In the genomic region with DNA sequence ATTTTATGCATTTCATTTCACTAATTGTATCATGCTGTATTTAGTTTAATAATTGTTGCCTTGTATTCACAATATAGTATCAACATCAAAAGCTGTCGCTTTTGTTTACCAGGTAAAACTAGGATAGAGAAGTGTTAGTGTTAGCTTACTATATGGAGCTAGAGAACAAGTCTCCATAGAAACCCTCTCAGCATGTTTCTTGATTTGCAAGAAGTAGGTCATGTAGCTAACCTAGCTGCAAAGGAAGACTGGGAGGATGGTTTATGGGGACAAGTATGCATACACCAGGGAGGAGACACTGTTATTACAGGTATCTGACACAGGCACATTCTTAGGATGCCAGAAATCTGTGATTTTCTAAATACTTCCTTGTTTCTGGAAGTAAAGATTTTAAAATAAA, we compare ENCODE assay signal across 23 mouse cellular contexts.
DNase-seq lines count a peak whose midpoint lies in the region; ATAC-seq and TF ChIP-seq lines count a peak whose summit lies in the region.
"Had no signal": no experiment of that assay in that cellular context is flagged by ENCODE, and none has a peak within 500 bp of the region (broad histone marks: within the 10 kb centered on the region; RNA-seq: fewer than 3 reads in every experiment).

No protein-coding gene starts in this region.

- H3K4me1 ChIP-seq in thymus, adult 2 months (replicated peaks; ENCODE audit: control insufficient read depth, insufficient read depth, low read length), result no peaks in the 10 kb centered on the region
- H3K4me1 ChIP-seq: embryonic facial prominence, embryonic 13.5 days; embryonic facial prominence, embryonic 15.5 days; forebrain, embryonic 10.5 days; forebrain, embryonic 12.5 days; forebrain, embryonic 15.5 days had no signal

- no peaks in the 10 kb centered on the region for H3K36me3 ChIP-seq in thymus, adult 2 months (ENCODE audit: control insufficient read depth, insufficient read depth, low read length)
- H3K36me3 ChIP-seq: embryonic facial prominence, embryonic 13.5 days; embryonic facial prominence, embryonic 15.5 days; forebrain, embryonic 10.5 days; forebrain, embryonic 12.5 days; forebrain, embryonic 15.5 days had no signal

- WGBS in thymus, adult 2 months, result 94% methylated on average over 1 of the region's 1 CpGs

- TF ChIP-seq CTCF in thymus, adult 2 months (IDR thresholded peaks at IDR 0.05; ENCODE audit: borderline replicate concordance, control insufficient read depth, extremely low read depth, insufficient read depth, low read length, poor library complexity), result no peak

- no peak overlapping the region for H3K4me3 ChIP-seq in thymus, adult 2 months (ENCODE audit: control insufficient read depth, insufficient read depth, low read length)
- H3K4me3 ChIP-seq: embryonic facial prominence, embryonic 13.5 days; embryonic facial prominence, embryonic 15.5 days; erythroblast, embryonic 14.5 days; forebrain, embryonic 10.5 days; forebrain, embryonic 12.5 days; forebrain, embryonic 15.5 days had no signal

- no peak for DNase-seq in frontal cortex, postnatal 14 days (ENCODE audit: low spot score in 2 of 2)
- DNase-seq in brain, adult 2 months (ENCODE audit: low read depth, low spot score), result peak; percentile 13
- DNase-seq in telencephalon, adult 2 months (ENCODE audit: low read depth, low spot score), result peak; percentile 4
- DNase-seq in thymus, adult 2 months, result no peak
- DNase-seq: adrenal gland, adult 8-10 months; adrenal gland, postnatal 14 days; adrenal gland, postnatal 36 days; cerebellum, adult 11 months; cerebellum, adult 18-20 months; cerebellum, adult 8-10 months; cerebellum, adult 9-11 months; cerebellum, postnatal 14 days; cerebellum, postnatal 36 days; embryo, embryonic 11 days had no signal

- TF ChIP-seq POLR2A in thymus, adult 2 months (IDR thresholded peaks at IDR 0.05; ENCODE audit: control insufficient read depth, extremely low read depth, insufficient read depth, low read length, poor library complexity), result no peak

- no peaks in the 10 kb centered on the region for H3K27me3 ChIP-seq in thymus, adult 2 months (ENCODE audit: control insufficient read depth, insufficient read depth, low read length)
- H3K27me3 ChIP-seq: embryonic facial prominence, embryonic 13.5 days; embryonic facial prominence, embryonic 15.5 days; forebrain, embryonic 12.5 days; forebrain, embryonic 15.5 days; Patski had no signal

- ATAC-seq in frontal cortex, adult (ENCODE audit: low TSS enrichment), result peak; percentile 92
- ATAC-seq: activated CD4-positive, CD25-positive, alpha-beta regulatory T cell, adult 4 months; forebrain, embryonic 15.5 days; Patski had no signal

- no peak overlapping the region for H3K27ac ChIP-seq in thymus, adult 2 months (ENCODE audit: control insufficient read depth, insufficient read depth, low read length)
- H3K27ac ChIP-seq: embryonic facial prominence, embryonic 13.5 days; embryonic facial prominence, embryonic 15.5 days; forebrain, embryonic 10.5 days; forebrain, embryonic 12.5 days; forebrain, embryonic 15.5 days had no signal

Comparison
In these comparisons a context has a peak if more than half of its experiments do, and no peak if none do; other contexts are left out.
1. DNase-seq: peak in brain, adult 2 months (single experiment) and telencephalon, adult 2 months (single experiment); none in frontal cortex, postnatal 14 days (0 of 2) and thymus, adult 2 months (single experiment).